Mouse (Mus musculus): Measurements from ENCODE around the gene Ptgfrn. TPM values are rescaled to one million over a fixed set of nuclear protein-coding genes. Genes with fewer than 3 reads are reported as not detected.

Ptgfrn gene
- polyA plus RNA-seq, 1 experiment from 2014 or later = 5.0 TPM

- Histone ChIP-seq H3K27me3 (no peaks in the 10 kb centered on the region), H3K4me2 (no peak overlapping the region), H3K27ac (no peak overlapping the region), H3K9ac (no peak overlapping the region), H3K4me1 (no peaks in the 10 kb centered on the region), H3K4me3 (no peak overlapping the region), H3K9me3 (no peaks in the 10 kb centered on the region), H3K36me3 (peaks cover 12% of the 10 kb centered on the region; the same call in 1 of the 2 replicates)
- WGBS = 72% methylated on average over 8 of the region's 8 CpGs
- no peak for ATAC-seq (ENCODE audit: borderline replicate concordance, extremely low read depth, low FRiP score, low TSS enrichment)
Observed at GRCm38 (mm10) chr3:101055216-101055615, 54.9 kb downstream of the Ptgfrn start.

DNA sequence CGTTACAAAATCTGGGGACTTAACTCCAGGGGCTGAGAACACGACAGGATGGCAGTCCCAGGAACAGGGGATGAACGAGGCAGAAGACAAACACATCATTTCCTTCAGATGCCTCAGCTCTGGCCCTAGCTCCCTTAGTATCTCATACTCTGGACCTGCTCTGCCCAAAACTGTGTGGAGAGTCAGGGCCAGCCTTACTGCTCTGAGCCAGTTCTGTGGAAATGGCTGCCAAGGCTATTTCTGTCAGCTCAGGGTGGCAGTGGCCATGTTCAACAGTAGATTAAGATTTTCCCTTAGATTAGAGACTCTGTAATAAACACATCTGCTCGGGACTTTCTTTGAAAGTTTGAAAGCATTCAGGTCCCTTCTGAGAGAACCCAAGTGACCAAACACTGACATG lies 58.5 kb downstream of the Ptgfrn start:
- Histone ChIP-seq H3K4me2 (no peak overlapping the region), H3K4me3 (no peak overlapping the region), H3K27ac (no peak overlapping the region), H3K27me3 (no peaks in the 10 kb centered on the region), H3K9ac (no peak overlapping the region), H3K9me3 (no peaks in the 10 kb centered on the region), H3K36me3 (peaks cover 17% of the 10 kb centered on the region; the same call in 1 of the 2 replicates), H3K4me1 (peaks cover 5% of the 10 kb centered on the region)
- WGBS = 57% methylated on average over 4 of the region's 4 CpGs
- ATAC-seq (ENCODE audit: borderline replicate concordance, extremely low read depth, low FRiP score, low TSS enrichment) = no peak

DNA sequence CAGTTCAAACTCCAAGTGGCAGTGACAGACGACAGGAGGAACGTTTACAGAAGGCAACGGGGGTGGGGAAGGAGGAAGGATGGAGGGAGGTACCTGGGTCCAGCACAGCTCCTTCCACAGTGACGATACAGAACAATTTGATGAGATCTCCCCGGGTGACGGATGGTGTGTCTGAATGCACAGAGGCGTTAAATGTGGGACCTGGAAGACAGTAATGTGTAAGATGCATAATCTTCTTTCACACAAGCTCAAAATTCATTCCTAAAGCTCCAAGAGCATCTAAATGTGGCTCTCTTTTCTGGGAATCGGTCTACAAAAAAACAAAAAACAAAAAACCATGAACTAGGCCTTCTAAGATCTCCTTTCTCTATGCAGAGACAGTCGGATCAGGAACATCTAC lies 60.1 kb downstream of the Ptgfrn start:
- Histone ChIP-seq H3K4me1 (peaks cover 5% of the 10 kb centered on the region), H3K4me3 (no peak overlapping the region), H3K27me3 (no peaks in the 10 kb centered on the region), H3K9ac (no peak overlapping the region), H3K9me3 (no peaks in the 10 kb centered on the region), H3K4me2 (no peak overlapping the region), H3K36me3 (peaks cover 13% of the 10 kb centered on the region; the same call in 1 of the 2 replicates), H3K27ac (no peak overlapping the region)
- 66% methylated on average over 9 of the region's 9 CpGs for WGBS
- ATAC-seq (ENCODE audit: borderline replicate concordance, extremely low read depth, low FRiP score, low TSS enrichment) = no peak

DNA sequence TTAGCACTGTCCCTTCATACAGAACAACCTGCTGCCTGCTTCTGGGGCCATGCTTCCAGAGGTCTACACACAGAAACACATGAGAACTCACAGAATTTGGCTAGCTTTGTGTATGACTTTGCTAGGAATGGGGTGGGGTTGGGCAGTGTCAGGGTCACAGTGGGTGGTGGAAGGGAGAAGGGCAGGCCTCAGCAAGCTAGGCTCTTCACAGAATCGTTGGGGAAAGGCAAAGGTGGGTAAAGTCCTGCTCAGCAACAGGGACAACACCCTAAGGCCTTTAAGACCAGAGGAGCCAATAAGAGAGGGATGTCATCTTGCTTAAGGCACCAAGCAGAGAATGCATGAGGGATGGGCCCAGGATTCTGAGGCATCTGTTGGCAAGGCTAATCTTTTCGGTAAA lies 61.3 kb downstream of the Ptgfrn start:
- WGBS = 73% methylated on average over 2 of the region's 2 CpGs
- Histone ChIP-seq H3K4me3 (no peak overlapping the region), H3K9ac (no peak overlapping the region), H3K27me3 (no peaks in the 10 kb centered on the region), H3K4me2 (no peak overlapping the region), H3K36me3 (peaks cover 13% of the 10 kb centered on the region; the same call in 1 of the 2 replicates), H3K27ac (no peak overlapping the region), H3K9me3 (no peaks in the 10 kb centered on the region), H3K4me1 (peaks cover 5% of the 10 kb centered on the region)
- ATAC-seq (ENCODE audit: borderline replicate concordance, extremely low read depth, low FRiP score, low TSS enrichment) = no peak

GRCm38 (mm10) chr3:101047586-101048275 lies 62.3 kb downstream of the Ptgfrn start:
- ATAC-seq (ENCODE audit: borderline replicate concordance, extremely low read depth, low FRiP score, low TSS enrichment) = peak; percentile 68; the same call in 1 of the 2 replicates
- 77% methylated on average over 15 of the region's 15 CpGs for WGBS
- no peak overlapping the region for H3K4me2 ChIP-seq
- no peak overlapping the region for H3K4me3 ChIP-seq
- H3K9me3 ChIP-seq = no peaks in the 10 kb centered on the region
- peaks cover 20% of the 10 kb centered on the region for H3K36me3 ChIP-seq
- H3K27ac ChIP-seq = no peak overlapping the region
- H3K9ac ChIP-seq = no peak overlapping the region
- H3K4me1 ChIP-seq = peaks cover 5% of the 10 kb centered on the region
- H3K27me3 ChIP-seq = no peaks in the 10 kb centered on the region

- H3K27ac ChIP-seq = no peak overlapping the region
- no peak for ATAC-seq (ENCODE audit: borderline replicate concordance, extremely low read depth, low FRiP score, low TSS enrichment)
Observed at GRCm38 (mm10) chr3:101045431-101045830, 64.6 kb downstream of the Ptgfrn start.

DNA sequence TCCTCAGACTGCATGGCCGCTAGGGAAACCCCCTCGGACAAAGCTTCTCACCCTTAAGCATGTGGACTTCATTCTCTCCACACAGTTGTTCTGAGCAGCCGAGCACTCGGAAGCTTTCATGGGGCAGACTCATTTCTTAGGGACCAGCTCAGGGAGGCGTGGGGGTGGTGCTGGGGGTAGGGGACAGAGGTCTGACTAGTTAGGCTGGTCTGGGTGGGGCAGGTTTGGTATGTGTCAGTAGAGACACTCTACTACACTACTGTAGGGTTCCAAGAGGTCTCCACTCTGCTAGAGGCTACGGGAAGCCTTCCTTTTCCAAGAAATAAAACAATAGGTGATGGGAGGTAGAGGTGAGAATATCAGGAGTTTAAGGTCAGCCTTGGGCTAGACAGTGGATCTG lies 65.4 kb downstream of the Ptgfrn start:
- Histone ChIP-seq H3K4me2 (no peak overlapping the region), H3K4me1 (peaks cover 5% of the 10 kb centered on the region), H3K9me3 (no peaks in the 10 kb centered on the region), H3K4me3 (no peak overlapping the region), H3K27me3 (no peaks in the 10 kb centered on the region), H3K27ac (no peak overlapping the region), H3K36me3 (peaks cover 23% of the 10 kb centered on the region), H3K9ac (no peak overlapping the region)
- WGBS = 55% methylated on average over 6 of the region's 6 CpGs
- ATAC-seq (ENCODE audit: borderline replicate concordance, extremely low read depth, low FRiP score, low TSS enrichment) = peak; percentile 17; the same call in 1 of the 2 replicates

More at GRCm38 (mm10) chr3:101045431-101045830, 64.6 kb downstream of the Ptgfrn start:
- peaks cover 27% of the 10 kb centered on the region for H3K36me3 ChIP-seq
- H3K9ac ChIP-seq = no peak overlapping the region
- H3K27me3 ChIP-seq = no peaks in the 10 kb centered on the region
- H3K4me3 ChIP-seq = no peak overlapping the region
- 88% methylated on average over 15 of the region's 15 CpGs for WGBS
- H3K9me3 ChIP-seq = no peaks in the 10 kb centered on the region
- no peak overlapping the region for H3K4me2 ChIP-seq
- peaks cover 5% of the 10 kb centered on the region for H3K4me1 ChIP-seq

GRCm38 (mm10) chr3:101041997-101042396 lies 68.1 kb downstream of the Ptgfrn start:
- no peak overlapping the region for H3K4me2 ChIP-seq
- no peak overlapping the region for H3K27ac ChIP-seq
- H3K9me3 ChIP-seq = no peaks in the 10 kb centered on the region
- ATAC-seq (ENCODE audit: borderline replicate concordance, extremely low read depth, low FRiP score, low TSS enrichment) = no peak
- H3K36me3 ChIP-seq = peaks cover 15% of the 10 kb centered on the region
- H3K4me3 ChIP-seq = no peak overlapping the region
- no peak overlapping the region for H3K9ac ChIP-seq
- WGBS = 79% methylated on average over 7 of the region's 7 CpGs
- no peaks in the 10 kb centered on the region for H3K27me3 ChIP-seq
- no peaks in the 10 kb centered on the region for H3K4me1 ChIP-seq

DNA sequence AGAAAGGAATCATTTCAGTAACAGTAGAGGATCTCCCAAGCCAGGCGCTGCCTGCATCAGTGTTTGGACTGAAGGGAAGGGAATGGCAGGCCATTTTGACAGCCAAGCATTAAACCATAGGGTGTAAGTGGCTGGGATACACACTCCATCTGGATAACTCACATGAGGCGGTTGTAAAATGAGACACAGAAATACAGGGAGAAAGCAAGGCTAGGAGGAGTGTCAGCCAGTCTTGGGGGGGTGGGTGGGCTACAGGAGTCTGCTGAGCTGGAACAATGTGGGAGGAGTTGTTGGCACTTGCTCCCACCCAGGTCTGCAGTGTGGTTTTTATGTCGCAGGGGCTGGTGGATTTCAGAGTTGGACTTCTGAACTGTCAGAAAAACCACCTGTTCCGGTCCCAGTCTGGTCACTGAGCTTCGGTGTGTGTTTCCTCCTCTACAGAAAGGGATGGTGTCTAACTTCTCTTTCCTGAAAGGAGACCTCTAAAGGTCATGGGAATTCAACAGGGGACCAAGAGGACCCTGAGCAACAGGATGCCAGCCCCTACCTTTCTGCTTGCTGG lies 72.0 kb downstream of the Ptgfrn start:
- no peak for ATAC-seq (ENCODE audit: borderline replicate concordance, extremely low read depth, low FRiP score, low TSS enrichment)

DNA sequence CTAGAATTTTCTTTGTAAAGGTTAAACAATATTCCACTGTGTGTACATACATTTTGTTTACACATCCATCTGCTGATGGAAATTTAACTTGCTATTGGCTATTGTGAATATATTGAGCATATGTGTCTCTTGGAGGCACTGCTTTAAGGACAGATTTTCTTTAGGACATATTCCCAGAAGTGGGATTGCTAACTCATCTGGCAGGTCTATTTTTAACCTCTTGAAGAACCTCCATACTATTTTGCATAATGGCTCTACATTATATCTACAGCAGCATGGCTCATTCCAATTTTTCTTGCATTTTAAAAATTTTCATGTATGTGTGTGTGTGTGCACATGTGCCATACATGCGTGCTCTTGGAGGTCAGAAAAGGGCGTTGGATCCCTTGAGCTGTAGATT lies 74.1 kb downstream of the Ptgfrn start:
- 98% methylated on average over 2 of the region's 2 CpGs for WGBS
- ATAC-seq (ENCODE audit: borderline replicate concordance, extremely low read depth, low FRiP score, low TSS enrichment) = no peak
- no peak overlapping the region for H3K9ac ChIP-seq

More for the DNA sequence above, 72.0 kb downstream of the Ptgfrn start:
- H3K9me3 ChIP-seq = no peaks in the 10 kb centered on the region
- H3K36me3 ChIP-seq = peaks cover 10% of the 10 kb centered on the region
- H3K4me1 ChIP-seq = no peaks in the 10 kb centered on the region
- H3K4me2 ChIP-seq = no peak overlapping the region
- H3K4me3 ChIP-seq = no peak overlapping the region
- WGBS = 86% methylated on average over 5 of the region's 5 CpGs
- no peak overlapping the region for H3K9ac ChIP-seq
- H3K27ac ChIP-seq = no peak overlapping the region
- H3K27me3 ChIP-seq = no peaks in the 10 kb centered on the region

GRCm38 (mm10) chr3:101034509-101034908 lies 75.6 kb downstream of the Ptgfrn start:
- Histone ChIP-seq H3K36me3 (no peaks in the 10 kb centered on the region), H3K4me2 (no peak overlapping the region), H3K9me3 (no peaks in the 10 kb centered on the region), H3K27ac (no peak overlapping the region), H3K4me3 (no peak overlapping the region), H3K4me1 (peaks cover 14% of the 10 kb centered on the region; the same call in 1 of the 2 replicates), H3K27me3 (no peaks in the 10 kb centered on the region), H3K9ac (no peak overlapping the region)
- WGBS = 78% methylated on average over 9 of the region's 9 CpGs
- ATAC-seq (ENCODE audit: borderline replicate concordance, extremely low read depth, low FRiP score, low TSS enrichment) = no peak

More for the DNA sequence above, 74.1 kb downstream of the Ptgfrn start:
- Histone ChIP-seq H3K36me3 (peaks cover 3% of the 10 kb centered on the region; the same call in 1 of the 2 replicates), H3K27me3 (no peaks in the 10 kb centered on the region), H3K4me2 (no peak overlapping the region), H3K4me1 (peaks cover 9% of the 10 kb centered on the region; the same call in 1 of the 2 replicates), H3K9me3 (no peaks in the 10 kb centered on the region), H3K4me3 (no peak overlapping the region), H3K27ac (no peak overlapping the region)

GRCm38 (mm10) chr3:101033644-101034043 lies 76.4 kb downstream of the Ptgfrn start:
- peaks cover 14% of the 10 kb centered on the region; the same call in 1 of the 2 replicates for H3K4me1 ChIP-seq
- no peak overlapping the region for H3K27ac ChIP-seq
- no peak for ATAC-seq (ENCODE audit: borderline replicate concordance, extremely low read depth, low FRiP score, low TSS enrichment)
- 33% methylated on average over 4 of the region's 4 CpGs for WGBS
- no peaks in the 10 kb centered on the region for H3K9me3 ChIP-seq
- H3K9ac ChIP-seq = no peak overlapping the region
- H3K27me3 ChIP-seq = no peaks in the 10 kb centered on the region
- H3K4me3 ChIP-seq = no peak overlapping the region
- H3K36me3 ChIP-seq = no peaks in the 10 kb centered on the region
- no peak overlapping the region for H3K4me2 ChIP-seq

Measured in lung, embryonic 15.5 days (tissue).